ENCODE assay signal across 13 mouse cellular contexts in the genomic region with DNA sequence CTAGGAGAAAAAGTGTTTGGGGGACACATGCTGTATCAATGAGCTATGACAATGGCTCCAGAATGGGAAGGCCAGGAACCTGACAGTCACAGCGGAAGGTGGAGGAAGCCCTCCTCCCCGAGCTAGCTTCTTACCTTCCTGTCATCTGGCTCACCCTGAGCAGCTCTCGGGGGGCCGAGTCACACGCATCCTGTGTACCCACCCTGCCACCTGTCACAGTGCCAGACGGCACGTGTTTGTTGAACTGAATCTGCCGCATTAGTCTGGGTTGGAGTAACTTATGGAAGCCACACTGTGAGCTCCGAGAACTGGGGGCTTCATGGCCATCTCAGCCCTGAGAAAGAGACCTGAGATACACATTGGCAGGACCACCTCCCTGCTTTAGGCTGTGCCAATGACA.
DNase-seq lines count a peak whose midpoint lies in the region; ATAC-seq and TF ChIP-seq lines count a peak whose summit lies in the region.
"Had no signal": no experiment of that assay in that cellular context is flagged by ENCODE, and none has a peak within 500 bp of the region (broad histone marks: within the 10 kb centered on the region; RNA-seq: fewer than 3 reads in every experiment).

No protein-coding gene starts in this region.

- DNase-seq in left cerebral cortex, adult 2 months (ENCODE audit: extremely low spot score in 1 of 2, low spot score in 2 of 2) = no peak
- DNase-seq in left cerebral cortex, adult 8-10 months (ENCODE audit: low spot score in 2 of 2) = no peak
- peak; percentile 38 for DNase-seq in thymus, postnatal 14 days
- no peak for DNase-seq in Muller cell, postnatal 12 days (ENCODE audit: inconsistent ontology term)
- DNase-seq in gastrocnemius, postnatal 14 days = no peak
- DNase-seq: cerebellum, adult 18-20 months; heart, postnatal 36 days; kidney, postnatal 10 days; right cerebral cortex, adult 18-20 months had no signal

- H3K27me3 ChIP-seq in forebrain, embryonic 16.5 days (replicated peaks; ENCODE audit: control insufficient read depth, insufficient read depth, low read length) = no peaks in the 10 kb centered on the region
- no peaks in the 10 kb centered on the region for H3K27me3 ChIP-seq in midbrain, embryonic 12.5 days

- 40% methylated on average over 9 of the region's 9 CpGs for WGBS in forebrain, embryonic 16.5 days
- 80% methylated on average over 9 of the region's 9 CpGs for WGBS in midbrain, embryonic 12.5 days

- ATAC-seq in forebrain, embryonic 16.5 days = peak; percentile 4; the same call in 1 of the 2 replicates
- ATAC-seq in midbrain, embryonic 12.5 days (ENCODE audit: low FRiP score, low read depth) = no peak
- ATAC-seq in erythroblast, adult 5-6 weeks (replicated peaks; ENCODE audit: low FRiP score, poor library complexity, severe bottlenecking) = no peak

- H3K36me3 ChIP-seq in forebrain, embryonic 16.5 days (ENCODE audit: control insufficient read depth, insufficient read depth) = no peaks in the 10 kb centered on the region
- no peaks in the 10 kb centered on the region for H3K36me3 ChIP-seq in midbrain, embryonic 12.5 days

- TF ChIP-seq CTCF in left cerebral cortex, adult 2 months (IDR thresholded peaks at IDR 0.05) = no peak

- no peak overlapping the region for H3K4me3 ChIP-seq in left cerebral cortex, adult 2 months
- H3K4me3 ChIP-seq in forebrain, embryonic 16.5 days (replicated peaks; ENCODE audit: low read length) = no peak overlapping the region
- no peak overlapping the region for H3K4me3 ChIP-seq in midbrain, embryonic 12.5 days

- peak overlapping the region; percentile 3; the same call in 1 of the 2 replicates for H3K27ac ChIP-seq in left cerebral cortex, adult 2 months
- H3K27ac ChIP-seq in forebrain, embryonic 16.5 days (ENCODE audit: low read length) = peak overlapping the region; percentile 93
- peak overlapping the region; percentile 76 for H3K27ac ChIP-seq in midbrain, embryonic 12.5 days (replicated peaks)

- no peaks in the 10 kb centered on the region for H3K9me3 ChIP-seq in forebrain, embryonic 16.5 days (ENCODE audit: control insufficient read depth, low read length)
- no peaks in the 10 kb centered on the region for H3K9me3 ChIP-seq in midbrain, embryonic 12.5 days

- peak overlapping the region; percentile 42 for H3K9ac ChIP-seq in forebrain, embryonic 16.5 days (replicated peaks; ENCODE audit: low read depth, low read length)
- H3K9ac ChIP-seq in midbrain, embryonic 12.5 days (replicated peaks) = no peak overlapping the region; the same call in 1 of the 2 replicates

- intact Hi-C loops in left cerebral cortex, adult 2 months (cut with DNase I) = no loop called here
- intact Hi-C loops in gastrocnemius, postnatal 14 days (cut with DNase I; ENCODE audit: low total_unique reads) = no loop called here

- H3K4me2 ChIP-seq in forebrain, embryonic 16.5 days (ENCODE audit: low read length) = no peak overlapping the region
- no peak overlapping the region for H3K4me2 ChIP-seq in midbrain, embryonic 12.5 days (replicated peaks)
- H3K4me2 ChIP-seq: liver, embryonic 11.5 days had no signal

- H3K4me1 ChIP-seq in forebrain, embryonic 16.5 days (replicated peaks; ENCODE audit: control insufficient read depth, insufficient read depth, low read length) = peaks cover 43% of the 10 kb centered on the region
- H3K4me1 ChIP-seq in midbrain, embryonic 12.5 days = peaks cover 57% of the 10 kb centered on the region

Comparison
In these comparisons a context has a peak if more than half of its experiments do, and no peak if none do; other contexts are left out.
1. H3K27ac ChIP-seq: peak in every context shown above with its lines; median percentile 93 in forebrain, embryonic 16.5 days; 76 in midbrain, embryonic 12.5 days; 3 in left cerebral cortex, adult 2 months.